Mouse (Mus musculus): ENCODE measurements around the gene Ripor3. TPM values are rescaled to one million over a fixed set of nuclear protein-coding genes. Genes with fewer than 3 reads are reported as not detected.

The Ripor3 gene
- polyA plus RNA-seq, 1 experiment from 2014 or later: 2.1 TPM

- no peak for ATAC-seq (replicated peaks; ENCODE audit: insufficient number of reproducible peaks, low FRiP score, low TSS enrichment)
- H3K27me3 ChIP-seq (ENCODE audit: control insufficient read depth, insufficient read depth, low read length): no peaks in the 10 kb centered on the region
- H3K36me3 ChIP-seq (ENCODE audit: control insufficient read depth, insufficient read depth, low read length): no peaks in the 10 kb centered on the region
- no peak overlapping the region for H3K9ac ChIP-seq (ENCODE audit: low read depth, low read length)
- H3K4me3 ChIP-seq (ENCODE audit: low read depth, low read length): no peak overlapping the region
- H3K9me3 ChIP-seq (replicated peaks; ENCODE audit: control insufficient read depth, low read length): no peaks in the 10 kb centered on the region
- H3K27ac ChIP-seq (ENCODE audit: low read depth, low read length): no peak overlapping the region
- H3K4me2 ChIP-seq: no peak overlapping the region
- peaks cover 26% of the 10 kb centered on the region for H3K4me1 ChIP-seq (ENCODE audit: control insufficient read depth, insufficient read depth, low read length)
- WGBS (ENCODE audit: insufficient replicate concordance): 79% methylated on average over 13 of the region's 13 CpGs
Observed at GRCm38 (mm10) chr2:167951301-167952211, 58.9 kb downstream of the Ripor3 start.

- Histone ChIP-seq H3K27ac (ENCODE audit: low read depth, low read length) (no peak overlapping the region), H3K27me3 (ENCODE audit: control insufficient read depth, insufficient read depth, low read length) (no peaks in the 10 kb centered on the region), H3K9me3 (replicated peaks; ENCODE audit: control insufficient read depth, low read length) (no peaks in the 10 kb centered on the region), H3K9ac (ENCODE audit: low read depth, low read length) (no peak overlapping the region), H3K4me2 (no peak overlapping the region), H3K4me3 (ENCODE audit: low read depth, low read length) (no peak overlapping the region), H3K36me3 (ENCODE audit: control insufficient read depth, insufficient read depth, low read length) (no peaks in the 10 kb centered on the region), H3K4me1 (ENCODE audit: control insufficient read depth, insufficient read depth, low read length) (peaks cover 28% of the 10 kb centered on the region)
- ATAC-seq (replicated peaks; ENCODE audit: insufficient number of reproducible peaks, low FRiP score, low TSS enrichment): no peak
- whole genome bisulfite sequencing (ENCODE audit: insufficient replicate concordance): 85% methylated on average over 6 of the region's 6 CpGs
Observed at GRCm38 (mm10) chr2:167950681-167951080, 59.7 kb downstream of the Ripor3 start.

- no peak overlapping the region for H3K4me3 ChIP-seq (ENCODE audit: low read depth, low read length)
- H3K4me1 ChIP-seq (ENCODE audit: control insufficient read depth, insufficient read depth, low read length): peaks cover 36% of the 10 kb centered on the region
- no peaks in the 10 kb centered on the region for H3K36me3 ChIP-seq (ENCODE audit: control insufficient read depth, insufficient read depth, low read length)
- H3K27ac ChIP-seq (ENCODE audit: low read depth, low read length): no peak overlapping the region; the same call in 1 of the 2 replicates
- ATAC-seq (replicated peaks; ENCODE audit: insufficient number of reproducible peaks, low FRiP score, low TSS enrichment): no peak
- H3K27me3 ChIP-seq (ENCODE audit: control insufficient read depth, insufficient read depth, low read length): no peaks in the 10 kb centered on the region
- no peaks in the 10 kb centered on the region for H3K9me3 ChIP-seq (replicated peaks; ENCODE audit: control insufficient read depth, low read length)
- WGBS (ENCODE audit: insufficient replicate concordance): 67% methylated on average over 2 of the region's 2 CpGs
- H3K9ac ChIP-seq (ENCODE audit: low read depth, low read length): peak overlapping the region; percentile 46; the same call in 1 of the 2 replicates
- H3K4me2 ChIP-seq: no peak overlapping the region
Observed at GRCm38 (mm10) chr2:167949808-167950207, 60.6 kb downstream of the Ripor3 start.

- Histone ChIP-seq H3K4me1 (ENCODE audit: control insufficient read depth, insufficient read depth, low read length) (peaks cover 36% of the 10 kb centered on the region), H3K4me2 (no peak overlapping the region), H3K4me3 (ENCODE audit: low read depth, low read length) (no peak overlapping the region), H3K36me3 (ENCODE audit: control insufficient read depth, insufficient read depth, low read length) (no peaks in the 10 kb centered on the region), H3K27ac (ENCODE audit: low read depth, low read length) (peak overlapping the region; percentile 52; the same call in 1 of the 2 replicates), H3K9me3 (replicated peaks; ENCODE audit: control insufficient read depth, low read length) (no peaks in the 10 kb centered on the region), H3K9ac (ENCODE audit: low read depth, low read length) (peak overlapping the region; percentile 46; the same call in 1 of the 2 replicates), H3K27me3 (ENCODE audit: control insufficient read depth, insufficient read depth, low read length) (no peaks in the 10 kb centered on the region)
- WGBS (ENCODE audit: insufficient replicate concordance): 57% methylated on average over 6 of the region's 6 CpGs
- ATAC-seq (replicated peaks; ENCODE audit: insufficient number of reproducible peaks, low FRiP score, low TSS enrichment): no peak
Observed at GRCm38 (mm10) chr2:167949250-167949649, 61.2 kb downstream of the Ripor3 start.

GRCm38 (mm10) chr2:167948557-167948956, 61.9 kb downstream of the Ripor3 start:
- Histone ChIP-seq H3K4me1 (ENCODE audit: control insufficient read depth, insufficient read depth, low read length) (peaks cover 35% of the 10 kb centered on the region), H3K9ac (ENCODE audit: low read depth, low read length) (no peak overlapping the region; the same call in 1 of the 2 replicates), H3K27ac (ENCODE audit: low read depth, low read length) (no peak overlapping the region), H3K27me3 (ENCODE audit: control insufficient read depth, insufficient read depth, low read length) (no peaks in the 10 kb centered on the region), H3K4me3 (ENCODE audit: low read depth, low read length) (no peak overlapping the region), H3K9me3 (replicated peaks; ENCODE audit: control insufficient read depth, low read length) (no peaks in the 10 kb centered on the region), H3K36me3 (ENCODE audit: control insufficient read depth, insufficient read depth, low read length) (no peaks in the 10 kb centered on the region), H3K4me2 (no peak overlapping the region)
- no peak for ATAC-seq (replicated peaks; ENCODE audit: insufficient number of reproducible peaks, low FRiP score, low TSS enrichment)
- 74% methylated on average over 13 of the region's 13 CpGs for WGBS (ENCODE audit: insufficient replicate concordance)

GRCm38 (mm10) chr2:167948047-167948446, 62.4 kb downstream of the Ripor3 start:
- no peak overlapping the region for H3K4me2 ChIP-seq
- no peaks in the 10 kb centered on the region for H3K9me3 ChIP-seq (replicated peaks; ENCODE audit: control insufficient read depth, low read length)
- no peak overlapping the region for H3K4me3 ChIP-seq (ENCODE audit: low read depth, low read length)
- H3K27ac ChIP-seq (ENCODE audit: low read depth, low read length): no peak overlapping the region
- H3K9ac ChIP-seq (ENCODE audit: low read depth, low read length): peak overlapping the region; percentile 8; the same call in 1 of the 2 replicates
- no peak for ATAC-seq (replicated peaks; ENCODE audit: insufficient number of reproducible peaks, low FRiP score, low TSS enrichment)
- no peaks in the 10 kb centered on the region for H3K36me3 ChIP-seq (ENCODE audit: control insufficient read depth, insufficient read depth, low read length)
- H3K27me3 ChIP-seq (ENCODE audit: control insufficient read depth, insufficient read depth, low read length): no peaks in the 10 kb centered on the region
- H3K4me1 ChIP-seq (ENCODE audit: control insufficient read depth, insufficient read depth, low read length): peaks cover 40% of the 10 kb centered on the region
- WGBS (ENCODE audit: insufficient replicate concordance): 82% methylated on average over 6 of the region's 6 CpGs

- no peaks in the 10 kb centered on the region for H3K9me3 ChIP-seq (replicated peaks; ENCODE audit: control insufficient read depth, low read length)
- H3K4me1 ChIP-seq (ENCODE audit: control insufficient read depth, insufficient read depth, low read length): peaks cover 48% of the 10 kb centered on the region
- no peaks in the 10 kb centered on the region for H3K27me3 ChIP-seq (ENCODE audit: control insufficient read depth, insufficient read depth, low read length)
- 64% methylated on average over 3 of the region's 3 CpGs for WGBS (ENCODE audit: insufficient replicate concordance)
- H3K27ac ChIP-seq (ENCODE audit: low read depth, low read length): no peak overlapping the region
- ATAC-seq (replicated peaks; ENCODE audit: insufficient number of reproducible peaks, low FRiP score, low TSS enrichment): no peak
- no peak overlapping the region for H3K9ac ChIP-seq (ENCODE audit: low read depth, low read length)
- H3K4me2 ChIP-seq: no peak overlapping the region
- no peaks in the 10 kb centered on the region for H3K36me3 ChIP-seq (ENCODE audit: control insufficient read depth, insufficient read depth, low read length)
- H3K4me3 ChIP-seq (ENCODE audit: low read depth, low read length): no peak overlapping the region
Observed at GRCm38 (mm10) chr2:167947251-167947650, 63.2 kb downstream of the Ripor3 start.

- H3K27me3 ChIP-seq (ENCODE audit: control insufficient read depth, insufficient read depth, low read length): no peaks in the 10 kb centered on the region
- 79% methylated on average over 5 of the region's 5 CpGs for WGBS (ENCODE audit: insufficient replicate concordance)
- H3K36me3 ChIP-seq (ENCODE audit: control insufficient read depth, insufficient read depth, low read length): no peaks in the 10 kb centered on the region
- H3K27ac ChIP-seq (ENCODE audit: low read depth, low read length): no peak overlapping the region
- no peak overlapping the region for H3K4me3 ChIP-seq (ENCODE audit: low read depth, low read length)
- peak overlapping the region; percentile 43; the same call in 1 of the 2 replicates for H3K9ac ChIP-seq (ENCODE audit: low read depth, low read length)
- H3K9me3 ChIP-seq (replicated peaks; ENCODE audit: control insufficient read depth, low read length): no peaks in the 10 kb centered on the region
- H3K4me1 ChIP-seq (ENCODE audit: control insufficient read depth, insufficient read depth, low read length): peaks cover 66% of the 10 kb centered on the region
- no peak overlapping the region for H3K4me2 ChIP-seq
- ATAC-seq (replicated peaks; ENCODE audit: insufficient number of reproducible peaks, low FRiP score, low TSS enrichment): no peak
Observed at GRCm38 (mm10) chr2:167945451-167945850, 65.0 kb downstream of the Ripor3 start.

Measured in heart, embryonic 11.5 days (tissue).